Mouse (Mus musculus): ENCODE results near the gene Olfr70. TPM values are rescaled to one million over a fixed set of nuclear protein-coding genes. Genes with fewer than 3 reads are reported as not detected.

Gene Olfr70
- polyA plus RNA-seq, 1 experiment from 2014 or later = not detected

DNA sequence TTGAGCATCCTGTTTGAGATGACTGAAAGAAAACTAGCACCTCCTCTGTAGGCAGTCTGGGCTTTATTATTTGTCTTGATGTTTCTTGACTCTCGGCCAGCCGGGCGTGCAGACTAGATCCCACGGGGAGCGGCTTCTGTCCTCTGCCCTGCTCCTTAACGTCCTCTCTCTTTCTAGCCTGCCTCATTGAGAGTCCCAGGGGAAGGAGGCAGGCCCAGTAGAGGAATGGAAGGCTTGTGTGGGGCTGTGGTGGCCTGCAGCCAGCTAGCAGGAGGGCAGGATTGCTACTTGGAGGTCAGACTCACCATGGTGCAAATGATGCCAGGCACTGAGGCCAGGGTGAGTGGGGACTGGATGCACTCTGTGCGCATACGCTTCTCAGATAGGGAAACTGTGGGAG, 3.2 kb upstream of the Olfr70 start:
- H3K27ac ChIP-seq = no peak overlapping the region
- 0 out of 2 replicates have a peak, but pooled peaks cover 5% of the 10 kb centered on the region for H3K27me3 ChIP-seq
- no peaks in the 10 kb centered on the region for H3K36me3 ChIP-seq
- ATAC-seq (ENCODE audit: insufficient number of reproducible peaks, low FRiP score, low TSS enrichment, low read depth) = no peak
- 0 out of 2 replicates have a peak, but pooled peaks cover 4% of the 10 kb centered on the region for H3K4me1 ChIP-seq
- H3K9me3 ChIP-seq = no peaks in the 10 kb centered on the region
- H3K9ac ChIP-seq = no peak overlapping the region
- H3K4me2 ChIP-seq = no peak overlapping the region
- 78% methylated on average over 8 of the region's 8 CpGs for WGBS
- H3K4me3 ChIP-seq = no peak overlapping the region

DNA sequence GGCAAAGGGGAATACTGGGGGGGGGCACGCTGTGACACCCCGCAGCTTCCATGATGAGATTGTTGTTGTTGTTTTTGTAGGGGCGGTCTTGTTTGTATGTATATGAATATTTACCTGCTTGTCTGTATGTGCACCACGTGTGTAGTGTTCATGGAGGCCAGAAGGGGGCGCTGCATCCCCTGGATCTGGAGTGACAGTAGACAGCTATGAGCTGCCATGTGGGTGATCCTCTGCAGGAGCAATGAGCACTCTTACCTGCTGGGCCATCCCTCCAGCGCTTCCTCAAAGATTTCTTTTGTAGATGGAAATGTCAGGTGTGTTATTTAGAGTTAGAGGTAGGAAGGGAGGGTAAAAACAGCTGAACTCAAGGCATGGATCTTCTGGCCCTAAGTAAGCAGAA, 2.8 kb upstream of the Olfr70 start:
- Histone ChIP-seq H3K4me1 (0 out of 2 replicates have a peak, but pooled peaks cover 4% of the 10 kb centered on the region), H3K27me3 (0 out of 2 replicates have a peak, but pooled peaks cover 4% of the 10 kb centered on the region), H3K4me2 (no peak overlapping the region), H3K4me3 (no peak overlapping the region), H3K9ac (no peak overlapping the region), H3K9me3 (no peaks in the 10 kb centered on the region), H3K36me3 (no peaks in the 10 kb centered on the region), H3K27ac (no peak overlapping the region)
- WGBS = 77% methylated on average over 6 of the region's 6 CpGs
- ATAC-seq (ENCODE audit: insufficient number of reproducible peaks, low FRiP score, low TSS enrichment, low read depth) = no peak

- WGBS = 80% methylated on average over 13 of the region's 13 CpGs
- Histone ChIP-seq H3K4me1 (peaks cover 9% of the 10 kb centered on the region; the same call in 1 of the 2 replicates), H3K9ac (no peak overlapping the region), H3K4me3 (no peak overlapping the region), H3K4me2 (no peak overlapping the region), H3K27ac (no peak overlapping the region), H3K27me3 (no peaks in the 10 kb centered on the region), H3K36me3 (no peaks in the 10 kb centered on the region), H3K9me3 (no peaks in the 10 kb centered on the region)
- ATAC-seq (ENCODE audit: insufficient number of reproducible peaks, low FRiP score, low TSS enrichment, low read depth) = no peak
Observed at GRCm38 (mm10) chr4:43696561-43696960, 4.0 kb downstream of the Olfr70 start.

GRCm38 (mm10) chr4:43695249-43695671, 5.3 kb downstream of the Olfr70 start:
- ATAC-seq (ENCODE audit: insufficient number of reproducible peaks, low FRiP score, low TSS enrichment, low read depth) = no peak
- Histone ChIP-seq H3K4me3 (no peak overlapping the region), H3K36me3 (peaks cover 4% of the 10 kb centered on the region; the same call in 1 of the 2 replicates), H3K27me3 (no peaks in the 10 kb centered on the region), H3K4me1 (peaks cover 9% of the 10 kb centered on the region; the same call in 1 of the 2 replicates), H3K27ac (no peak overlapping the region), H3K9me3 (no peaks in the 10 kb centered on the region), H3K4me2 (no peak overlapping the region), H3K9ac (no peak overlapping the region)
- 30% methylated on average over 9 of the region's 9 CpGs for WGBS

DNA sequence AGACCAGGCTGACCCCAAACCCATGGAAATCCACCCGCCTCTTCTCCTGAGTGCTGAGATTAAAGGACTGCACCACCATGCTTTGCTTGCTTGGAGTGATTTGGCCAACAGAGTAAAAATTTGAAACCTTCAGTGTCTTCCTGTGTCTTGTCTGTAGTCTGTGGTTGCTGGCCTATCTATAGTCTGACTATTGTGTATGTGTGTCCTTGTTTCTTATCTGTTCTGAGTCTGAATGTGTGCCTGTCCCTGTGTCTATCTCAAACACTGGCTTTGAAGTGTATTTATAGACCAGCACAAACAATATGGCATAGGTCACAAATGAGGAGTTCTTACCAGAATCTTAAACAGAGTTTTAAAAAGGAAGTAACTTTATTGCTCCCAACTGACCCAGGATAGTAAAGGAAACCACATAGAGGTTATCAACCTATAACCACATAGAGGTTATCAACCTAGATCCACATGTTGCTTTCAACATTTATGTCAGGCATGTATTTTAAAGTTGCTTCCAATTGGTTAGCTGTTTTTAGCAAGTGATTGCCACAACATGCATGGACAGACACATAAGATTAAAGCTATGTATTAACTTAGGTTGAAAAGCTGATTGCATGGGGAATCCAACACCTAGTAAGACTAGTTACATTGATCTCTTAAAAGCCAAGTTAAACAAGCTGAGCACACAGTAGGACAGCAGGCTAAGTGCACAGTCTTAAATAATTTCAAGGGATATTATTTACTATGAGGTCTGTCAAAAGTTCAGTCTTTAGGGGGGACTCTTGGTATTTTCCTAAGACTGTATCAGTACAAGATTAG, 6.0 kb downstream of the Olfr70 start:
- WGBS = 71% methylated on average over 1 of the region's 1 CpGs
- H3K36me3 ChIP-seq = peaks cover 10% of the 10 kb centered on the region
- H3K27me3 ChIP-seq = no peaks in the 10 kb centered on the region
- no peak overlapping the region for H3K9ac ChIP-seq
- no peak overlapping the region for H3K27ac ChIP-seq
- no peak overlapping the region for H3K4me2 ChIP-seq
- ATAC-seq (ENCODE audit: insufficient number of reproducible peaks, low FRiP score, low TSS enrichment, low read depth) = no peak
- peaks cover 9% of the 10 kb centered on the region; the same call in 1 of the 2 replicates for H3K4me1 ChIP-seq
- no peaks in the 10 kb centered on the region for H3K9me3 ChIP-seq
- H3K4me3 ChIP-seq = no peak overlapping the region

- no peak for ATAC-seq (ENCODE audit: insufficient number of reproducible peaks, low FRiP score, low TSS enrichment, low read depth)
Observed at GRCm38 (mm10) chr4:43693806-43694241, 6.8 kb downstream of the Olfr70 start.

DNA sequence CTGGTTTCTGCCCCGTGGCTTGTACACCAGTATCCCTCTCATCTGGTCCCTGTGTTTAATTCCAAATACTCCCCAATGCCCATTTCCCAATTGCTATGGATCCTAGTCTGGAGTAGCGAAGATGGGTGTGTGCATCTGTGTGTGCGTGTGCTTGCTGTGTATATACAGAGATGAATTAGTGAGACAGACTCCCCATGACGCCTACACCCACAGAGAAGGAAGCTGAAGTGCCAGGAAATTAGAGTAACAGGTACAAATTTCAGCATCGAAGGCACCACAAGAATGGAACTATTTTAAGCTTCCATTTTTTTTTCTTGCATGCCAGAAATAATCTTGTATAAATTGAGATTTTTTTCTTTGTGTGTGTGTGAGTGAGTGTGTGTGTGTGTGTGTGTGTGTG, 9.6 kb downstream of the Olfr70 start:
- Histone ChIP-seq H3K9me3 (no peaks in the 10 kb centered on the region), H3K27ac (no peak overlapping the region), H3K4me1 (peaks cover 4% of the 10 kb centered on the region; the same call in 1 of the 2 replicates), H3K4me3 (no peak overlapping the region), H3K9ac (no peak overlapping the region), H3K27me3 (no peaks in the 10 kb centered on the region), H3K36me3 (peaks cover 35% of the 10 kb centered on the region), H3K4me2 (no peak overlapping the region)
- WGBS = 79% methylated on average over 5 of the region's 5 CpGs
- no peak for ATAC-seq (ENCODE audit: insufficient number of reproducible peaks, low FRiP score, low TSS enrichment, low read depth)

More at GRCm38 (mm10) chr4:43693806-43694241, 6.8 kb downstream of the Olfr70 start:
- Histone ChIP-seq H3K9me3 (no peaks in the 10 kb centered on the region), H3K9ac (no peak overlapping the region), H3K4me3 (no peak overlapping the region), H3K4me2 (no peak overlapping the region), H3K27me3 (no peaks in the 10 kb centered on the region), H3K36me3 (peaks cover 19% of the 10 kb centered on the region), H3K4me1 (peaks cover 9% of the 10 kb centered on the region; the same call in 1 of the 2 replicates), H3K27ac (no peak overlapping the region)
- 70% methylated on average over 5 of the region's 5 CpGs for WGBS

GRCm38 (mm10) chr4:43690021-43690420, 10.6 kb downstream of the Olfr70 start:
- ATAC-seq (ENCODE audit: insufficient number of reproducible peaks, low FRiP score, low TSS enrichment, low read depth) = no peak
- 90% methylated on average over 17 of the region's 17 CpGs for WGBS
- H3K4me2 ChIP-seq = no peak overlapping the region
- H3K27me3 ChIP-seq = no peaks in the 10 kb centered on the region
- no peaks in the 10 kb centered on the region for H3K9me3 ChIP-seq
- 0 out of 2 replicates have a peak, but pooled peaks cover 2% of the 10 kb centered on the region for H3K4me1 ChIP-seq
- H3K36me3 ChIP-seq = peaks cover 44% of the 10 kb centered on the region
- no peak overlapping the region for H3K4me3 ChIP-seq
- no peak overlapping the region for H3K27ac ChIP-seq
- no peak overlapping the region for H3K9ac ChIP-seq

DNA sequence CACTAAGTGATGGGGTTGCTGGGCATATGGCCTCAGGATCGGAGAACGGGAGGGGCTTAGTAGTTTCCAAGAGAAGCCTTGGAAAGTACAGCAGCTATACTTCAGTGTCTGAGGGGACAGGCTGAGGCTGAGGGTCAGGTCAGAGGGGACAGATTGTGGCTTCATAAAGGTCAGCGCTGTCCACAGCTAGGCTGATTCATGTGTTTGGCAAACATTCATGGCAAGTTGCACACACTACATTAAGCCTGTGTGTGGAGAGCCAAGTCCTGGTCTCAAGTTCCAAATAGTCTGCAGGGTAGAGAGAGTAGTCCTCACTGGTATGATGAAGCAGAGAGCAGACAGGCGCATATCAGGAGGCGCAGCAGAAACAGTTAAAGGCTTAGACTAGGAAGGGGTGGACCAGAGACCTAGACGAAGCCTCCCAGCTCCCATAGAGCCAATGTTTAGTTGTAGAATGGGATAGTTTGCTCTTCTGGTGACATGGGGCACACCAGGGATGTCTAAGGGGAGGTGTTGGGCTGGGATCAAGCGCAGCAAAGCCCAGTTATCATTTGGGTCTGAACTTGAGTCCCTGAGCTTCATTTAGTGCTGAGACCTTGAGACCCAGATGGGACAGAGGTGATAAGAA, 21.1 kb downstream of the Olfr70 start:
- 85% methylated on average over 7 of the region's 7 CpGs for WGBS
- Histone ChIP-seq H3K27ac (no peak overlapping the region), H3K27me3 (no peaks in the 10 kb centered on the region), H3K9ac (no peak overlapping the region), H3K4me3 (no peak overlapping the region), H3K9me3 (no peaks in the 10 kb centered on the region), H3K36me3 (peaks cover 79% of the 10 kb centered on the region), H3K4me1 (no peaks in the 10 kb centered on the region), H3K4me2 (no peak overlapping the region)
- no peak for ATAC-seq (ENCODE audit: insufficient number of reproducible peaks, low FRiP score, low TSS enrichment, low read depth)

DNA sequence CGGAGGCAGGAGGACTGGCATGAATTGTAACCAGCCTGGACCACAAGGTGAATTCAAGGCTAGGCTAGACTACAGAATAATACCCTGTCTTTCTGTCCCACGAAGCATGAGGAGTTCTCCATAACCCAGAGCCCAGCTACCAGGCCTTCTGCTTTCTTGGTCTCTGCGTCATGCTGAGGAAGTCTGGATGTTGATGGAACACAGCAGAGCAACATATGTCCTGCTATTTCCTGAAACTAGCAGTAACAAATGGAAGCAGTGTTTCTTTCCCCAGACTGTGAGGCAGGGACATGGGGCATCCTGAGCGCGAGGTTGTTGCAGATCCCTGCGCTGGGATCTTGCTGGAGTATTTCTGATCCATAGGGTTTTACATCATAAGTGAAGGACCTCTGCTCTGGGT, 22.1 kb downstream of the Olfr70 start:
- 89% methylated on average over 6 of the region's 6 CpGs for WGBS
- Histone ChIP-seq H3K4me3 (no peak overlapping the region), H3K27me3 (no peaks in the 10 kb centered on the region)

DNA sequence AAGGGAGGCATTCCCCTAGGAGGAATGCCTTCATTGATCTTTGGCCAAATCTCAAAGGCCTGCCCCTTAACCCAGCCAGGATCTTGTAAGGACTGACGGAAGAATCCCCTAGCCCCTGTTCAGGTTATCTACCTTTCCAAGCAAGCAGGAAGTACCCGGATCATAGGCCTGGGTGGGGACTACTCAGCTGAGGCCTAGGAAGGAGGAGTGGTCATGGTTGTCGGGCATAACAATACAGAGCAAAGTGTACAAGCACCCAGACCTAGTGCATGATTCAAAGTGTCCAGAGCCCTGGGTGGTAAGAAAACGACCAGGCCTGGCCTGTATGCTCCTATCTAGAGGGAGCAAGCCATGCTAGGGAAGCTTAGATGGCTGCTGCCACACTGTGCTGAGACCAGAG, 25.0 kb downstream of the Olfr70 start:
- ATAC-seq (ENCODE audit: insufficient number of reproducible peaks, low FRiP score, low TSS enrichment, low read depth) = no peak
- no peak overlapping the region for H3K9ac ChIP-seq
- H3K4me3 ChIP-seq = no peak overlapping the region
- H3K27ac ChIP-seq = no peak overlapping the region
- H3K4me2 ChIP-seq = no peak overlapping the region
- H3K36me3 ChIP-seq = peaks cover 57% of the 10 kb centered on the region
- 76% methylated on average over 4 of the region's 4 CpGs for whole genome bisulfite sequencing
- H3K27me3 ChIP-seq = no peaks in the 10 kb centered on the region
- no peaks in the 10 kb centered on the region for H3K9me3 ChIP-seq
- peaks cover 23% of the 10 kb centered on the region for H3K4me1 ChIP-seq

More for the DNA sequence above, 22.1 kb downstream of the Olfr70 start:
- H3K9me3 ChIP-seq = no peaks in the 10 kb centered on the region
- no peak overlapping the region for H3K9ac ChIP-seq
- peaks cover 82% of the 10 kb centered on the region for H3K36me3 ChIP-seq
- no peaks in the 10 kb centered on the region for H3K4me1 ChIP-seq
- no peak overlapping the region for H3K4me2 ChIP-seq
- no peak for ATAC-seq (ENCODE audit: insufficient number of reproducible peaks, low FRiP score, low TSS enrichment, low read depth)
- H3K27ac ChIP-seq = no peak overlapping the region

DNA sequence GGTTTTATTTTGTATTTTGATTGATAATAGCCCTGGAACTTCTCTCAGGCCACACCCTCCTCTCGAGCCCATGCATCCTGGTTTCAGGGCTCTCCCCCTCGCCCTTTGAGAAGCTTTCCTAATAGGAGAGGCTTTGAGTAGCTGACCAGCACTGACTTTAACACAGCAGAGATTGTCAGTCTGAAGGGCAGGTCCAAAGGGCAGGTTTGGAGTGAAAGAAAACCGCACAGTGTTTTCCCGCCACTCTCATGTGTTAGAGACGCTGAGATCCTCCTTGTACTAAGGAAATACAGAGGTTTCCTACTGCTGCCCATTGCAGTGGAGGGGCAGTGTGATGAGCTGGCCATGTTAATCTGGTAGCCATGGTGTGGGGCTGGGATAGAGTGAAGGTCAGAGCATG, 25.6 kb downstream of the Olfr70 start:
- Histone ChIP-seq H3K4me1 (peaks cover 28% of the 10 kb centered on the region), H3K4me2 (no peak overlapping the region), H3K9ac (no peak overlapping the region; the same call in 1 of the 2 replicates), H3K27me3 (no peaks in the 10 kb centered on the region), H3K27ac (no peak overlapping the region), H3K36me3 (peaks cover 54% of the 10 kb centered on the region), H3K4me3 (no peak overlapping the region), H3K9me3 (no peaks in the 10 kb centered on the region)
- ATAC-seq (ENCODE audit: insufficient number of reproducible peaks, low FRiP score, low TSS enrichment, low read depth) = no peak
- WGBS = 79% methylated on average over 5 of the region's 5 CpGs

All from limb, embryonic 15.5 days (tissue).